Mouse (Mus musculus): ENCODE measurements at regions not wholly inside any gene's neighbourhood (a gene's known extent, or its start where the extent isn't known, plus 50 kb on each side); places are given as distances from the start of the nearest gene placed in this dataset.
"Not testable (repeated sequence)": the region's sequence is repeated elsewhere in the genome, so short reads cannot be mapped to it uniquely, and the experiment has no call there.

DNA sequence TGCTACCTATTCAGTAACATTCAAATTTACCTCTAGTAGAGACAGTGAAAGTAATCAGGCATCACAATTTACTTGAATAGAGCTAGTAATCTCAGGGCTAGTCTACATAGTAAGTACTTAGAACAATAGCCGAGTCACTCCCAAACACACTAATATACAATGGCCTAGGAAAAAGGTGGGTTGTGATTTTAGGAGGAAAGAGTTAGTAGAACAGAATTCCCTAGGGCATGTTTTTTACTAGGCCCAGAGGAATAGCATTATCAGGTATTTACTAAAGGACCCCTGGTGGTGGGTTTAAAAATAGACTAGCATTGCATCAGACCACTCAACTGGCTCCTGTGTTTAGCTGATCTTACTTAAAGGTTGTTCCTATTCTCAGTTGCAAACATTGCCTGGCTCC is 535.8 kb downstream of the Mat2b start:
- H3K9ac ChIP-seq; H3K4me3 ChIP-seq; H3K4me1 ChIP-seq; H3K27ac ChIP-seq; H3K4me2 ChIP-seq (replicated peaks); ATAC-seq (ENCODE audit: low FRiP score); H3K27me3 ChIP-seq; H3K9me3 ChIP-seq (replicated peaks); H3K36me3 ChIP-seq: not testable (repeated sequence)
- 97% methylated on average over 1 of the region's 1 CpGs for WGBS

DNA sequence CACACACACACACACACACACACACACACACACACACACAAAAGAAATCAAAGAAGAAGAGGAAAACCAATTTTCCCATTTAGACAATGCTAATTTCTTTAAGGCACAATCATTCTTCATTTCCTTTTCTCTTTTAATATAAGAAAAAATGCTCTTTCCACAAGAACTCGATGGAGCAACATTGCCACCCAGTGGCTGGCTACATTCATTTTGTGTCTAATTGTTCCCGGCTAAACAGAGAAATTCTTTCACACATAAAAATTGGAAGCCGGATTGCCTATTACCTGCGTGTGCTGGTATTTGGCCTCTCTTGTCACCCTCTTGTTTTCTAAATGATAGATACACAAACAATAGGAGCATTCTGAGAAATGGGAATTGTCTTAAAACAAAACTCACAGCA is 545.7 kb downstream of the Mat2b start:
- H3K36me3 ChIP-seq, result no peaks in the 10 kb centered on the region
- no peak overlapping the region for H3K4me2 ChIP-seq (replicated peaks)
- no peak overlapping the region for H3K4me3 ChIP-seq
- H3K4me1 ChIP-seq, result no peaks in the 10 kb centered on the region
- peak; percentile 19; the same call in 1 of the 2 replicates for ATAC-seq (ENCODE audit: low FRiP score)
- H3K9me3 ChIP-seq (replicated peaks), result no peaks in the 10 kb centered on the region
- H3K9ac ChIP-seq, result no peak overlapping the region
- H3K27ac ChIP-seq, result no peak overlapping the region
- no peaks in the 10 kb centered on the region for H3K27me3 ChIP-seq
- WGBS, result 14% methylated on average over 4 of the region's 4 CpGs

DNA sequence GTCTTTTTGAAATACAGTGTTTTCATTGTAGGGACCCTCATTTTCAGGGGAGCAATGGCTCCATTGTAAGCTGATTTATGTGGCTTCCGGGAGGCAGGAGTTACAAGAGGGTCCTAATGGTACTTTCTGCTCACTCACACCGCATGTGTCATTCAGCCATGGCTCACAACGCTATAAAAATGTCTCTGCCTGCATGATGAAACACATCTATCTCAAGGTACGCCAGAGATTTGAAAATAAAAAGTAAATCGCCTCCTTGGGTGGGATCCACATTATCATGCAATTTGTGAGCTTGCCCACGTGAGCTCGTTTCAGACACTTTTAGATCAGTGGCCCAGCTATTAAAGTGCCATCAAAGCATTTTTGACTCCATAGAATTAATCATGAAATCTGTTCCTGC is 557.2 kb downstream of the Mat2b start:
- no peak overlapping the region for H3K4me3 ChIP-seq
- no peaks in the 10 kb centered on the region for H3K36me3 ChIP-seq
- H3K9ac ChIP-seq, result no peak overlapping the region
- H3K4me2 ChIP-seq (replicated peaks), result no peak overlapping the region
- H3K4me1 ChIP-seq, result no peaks in the 10 kb centered on the region
- ATAC-seq (ENCODE audit: low FRiP score), result no peak
- H3K9me3 ChIP-seq (replicated peaks), result no peaks in the 10 kb centered on the region
- H3K27me3 ChIP-seq, result no peaks in the 10 kb centered on the region
- 71% methylated on average over 7 of the region's 7 CpGs for WGBS
- H3K27ac ChIP-seq, result no peak overlapping the region

DNA sequence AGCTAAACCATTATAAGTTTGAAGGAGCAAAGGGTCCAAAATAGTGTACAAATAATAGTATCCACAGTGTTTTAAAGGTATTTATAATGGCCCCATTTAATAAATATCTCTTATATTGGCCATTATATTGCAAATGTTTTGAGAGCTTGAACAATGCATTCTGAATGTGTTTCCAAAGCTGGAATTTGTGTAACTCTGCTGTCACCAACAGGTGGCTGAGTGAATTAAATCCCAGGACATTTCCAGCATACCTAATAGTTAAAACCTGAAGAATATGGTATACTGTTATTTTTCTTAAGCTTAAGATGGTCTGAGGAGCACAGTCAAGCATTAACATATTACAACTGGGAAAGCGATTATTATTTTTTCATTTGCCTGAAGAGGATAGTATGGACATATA is 592.4 kb downstream of the Mat2b start:
- no peaks in the 10 kb centered on the region for H3K36me3 ChIP-seq
- H3K9me3 ChIP-seq (replicated peaks), result no peaks in the 10 kb centered on the region
- no peaks in the 10 kb centered on the region for H3K27me3 ChIP-seq
- no peak overlapping the region for H3K27ac ChIP-seq
- no peak overlapping the region for H3K9ac ChIP-seq
- H3K4me3 ChIP-seq, result no peak overlapping the region
- ATAC-seq (ENCODE audit: low FRiP score), result no peak
- no peaks in the 10 kb centered on the region for H3K4me1 ChIP-seq
- 93% methylated on average over 1 of the region's 1 CpGs for WGBS
- H3K4me2 ChIP-seq (replicated peaks), result no peak overlapping the region

DNA sequence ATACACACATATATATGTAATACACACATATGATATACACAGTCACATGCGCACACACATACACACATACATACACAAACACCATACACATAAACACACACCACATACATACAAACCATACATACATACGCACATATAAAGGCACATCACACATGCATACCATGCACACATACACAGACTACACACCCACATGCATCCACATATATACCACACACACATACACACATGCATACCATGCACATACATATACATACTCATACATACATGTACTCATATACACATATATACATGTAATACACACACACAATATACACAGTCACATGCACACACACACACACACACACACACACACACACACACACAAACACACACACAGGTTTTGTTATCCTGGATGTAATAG is 620.7 kb downstream of the Mat2b start:
- H3K27ac ChIP-seq, result no peak overlapping the region
- no peak overlapping the region for H3K9ac ChIP-seq
- H3K4me1 ChIP-seq, result no peaks in the 10 kb centered on the region
- H3K4me3 ChIP-seq, result no peak overlapping the region
- 94% methylated on average over 2 of the region's 2 CpGs for WGBS
- ATAC-seq (ENCODE audit: low FRiP score), result no peak
- H3K36me3 ChIP-seq, result no peaks in the 10 kb centered on the region
- H3K9me3 ChIP-seq (replicated peaks), result no peaks in the 10 kb centered on the region
- no peak overlapping the region for H3K4me2 ChIP-seq (replicated peaks)
- H3K27me3 ChIP-seq, result no peaks in the 10 kb centered on the region

DNA sequence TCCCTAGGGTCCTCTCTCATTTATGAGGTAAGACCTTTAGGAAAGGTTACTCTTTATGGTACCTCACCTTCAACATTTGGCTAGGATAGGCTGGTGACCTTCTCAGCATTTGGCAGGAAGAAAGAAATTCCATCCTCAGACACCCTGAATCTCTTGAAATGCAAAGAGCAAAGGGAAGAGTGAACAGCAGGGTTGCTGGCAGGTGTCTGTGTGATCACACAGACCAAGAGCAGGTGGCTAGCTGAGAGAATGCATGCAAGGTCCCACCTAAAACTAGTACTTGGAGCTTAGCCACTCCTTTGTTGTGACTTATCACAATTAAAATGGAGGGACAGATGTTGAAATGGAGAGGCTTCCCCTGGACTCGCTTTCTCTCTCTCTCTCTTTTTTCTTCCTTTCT is 644.5 kb downstream of the Mat2b start:
- Histone ChIP-seq H3K4me2 (replicated peaks) (no peak overlapping the region), H3K27ac (no peak overlapping the region), H3K36me3 (no peaks in the 10 kb centered on the region), H3K4me1 (no peaks in the 10 kb centered on the region), H3K9ac (no peak overlapping the region), H3K27me3 (no peaks in the 10 kb centered on the region), H3K9me3 (replicated peaks) (no peaks in the 10 kb centered on the region), H3K4me3 (no peak overlapping the region)
- ATAC-seq (ENCODE audit: low FRiP score), result no peak
- 32% methylated on average over 1 of the region's 1 CpGs for WGBS

DNA sequence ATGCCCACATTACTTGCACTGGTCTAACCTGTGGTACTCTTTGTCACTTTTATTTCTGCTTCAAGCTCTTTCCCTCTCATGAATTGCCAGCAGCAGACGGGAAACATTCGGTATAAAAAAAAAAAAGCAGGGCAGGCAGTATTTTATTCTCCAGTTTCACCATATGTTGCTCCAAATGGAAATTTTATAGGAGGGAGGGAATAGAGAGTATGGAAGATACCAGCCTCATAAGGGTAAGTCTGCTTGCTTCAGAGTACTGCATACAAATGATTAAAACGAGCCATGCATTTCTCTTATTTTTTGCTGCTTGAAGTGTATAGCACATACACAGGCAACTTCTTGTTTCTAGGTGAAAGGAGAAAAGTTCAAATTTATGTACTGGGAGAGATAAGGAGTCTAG is 667.5 kb downstream of the Mat2b start:
- H3K4me3 ChIP-seq, result no peak overlapping the region
- no peak overlapping the region for H3K27ac ChIP-seq
- no peaks in the 10 kb centered on the region for H3K36me3 ChIP-seq
- no peak overlapping the region for H3K9ac ChIP-seq
- 0 out of 2 replicates have a peak, but pooled peaks cover 2% of the 10 kb centered on the region for H3K4me1 ChIP-seq
- no peaks in the 10 kb centered on the region for H3K9me3 ChIP-seq (replicated peaks)
- no peak overlapping the region for H3K4me2 ChIP-seq (replicated peaks)
- H3K27me3 ChIP-seq, result no peaks in the 10 kb centered on the region
- WGBS, result 86% methylated on average over 3 of the region's 3 CpGs
- no peak for ATAC-seq (ENCODE audit: low FRiP score)

DNA sequence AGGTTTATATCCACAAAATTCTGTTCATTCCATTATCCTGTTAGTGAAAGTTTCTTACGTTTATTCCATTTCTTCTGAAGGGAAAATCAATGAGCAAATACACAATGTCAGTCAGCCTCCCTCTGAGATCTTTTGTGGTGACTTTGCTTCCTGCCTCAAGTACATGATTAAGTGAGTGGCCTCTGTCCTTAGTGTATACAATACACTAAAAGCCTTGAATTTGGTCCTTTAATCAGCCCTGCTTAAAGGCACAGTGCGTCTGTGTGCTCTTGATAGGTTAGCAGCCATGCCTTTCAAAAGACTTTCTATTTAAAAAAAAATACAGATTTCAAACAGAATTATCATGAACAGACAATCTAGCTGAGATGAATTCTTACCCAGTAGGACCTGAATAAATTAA is 695.5 kb downstream of the Mat2b start:
- Histone ChIP-seq H3K9me3 (replicated peaks) (no peaks in the 10 kb centered on the region), H3K9ac (no peak overlapping the region), H3K4me1 (no peaks in the 10 kb centered on the region), H3K36me3 (no peaks in the 10 kb centered on the region), H3K27ac (no peak overlapping the region), H3K27me3 (no peaks in the 10 kb centered on the region), H3K4me2 (replicated peaks) (no peak overlapping the region), H3K4me3 (no peak overlapping the region)
- no peak for ATAC-seq (ENCODE audit: low FRiP score)
- WGBS, result 45% methylated on average over 2 of the region's 2 CpGs

DNA sequence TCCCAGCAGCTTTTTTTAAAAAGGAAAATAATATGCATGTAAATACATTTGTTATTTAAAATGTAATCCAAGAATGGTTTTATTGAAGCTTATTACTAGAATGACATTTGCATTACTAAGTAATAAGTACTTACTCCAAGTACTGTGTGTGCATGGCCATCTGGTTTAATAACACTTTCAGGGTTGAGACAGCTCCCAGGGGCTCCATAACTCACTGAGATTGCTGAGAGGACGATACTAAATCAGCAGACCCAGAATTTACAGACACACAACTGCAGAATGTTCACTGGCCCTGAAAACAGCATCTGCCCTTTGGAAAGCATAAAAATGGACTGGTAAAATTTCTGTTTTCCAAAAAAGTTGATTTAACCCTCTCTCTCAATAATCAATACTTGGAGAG is 696.4 kb downstream of the Mat2b start:
- no peak for ATAC-seq (ENCODE audit: low FRiP score)
- H3K27ac ChIP-seq, result no peak overlapping the region
- WGBS, result 32% methylated on average over 1 of the region's 1 CpGs

DNA sequence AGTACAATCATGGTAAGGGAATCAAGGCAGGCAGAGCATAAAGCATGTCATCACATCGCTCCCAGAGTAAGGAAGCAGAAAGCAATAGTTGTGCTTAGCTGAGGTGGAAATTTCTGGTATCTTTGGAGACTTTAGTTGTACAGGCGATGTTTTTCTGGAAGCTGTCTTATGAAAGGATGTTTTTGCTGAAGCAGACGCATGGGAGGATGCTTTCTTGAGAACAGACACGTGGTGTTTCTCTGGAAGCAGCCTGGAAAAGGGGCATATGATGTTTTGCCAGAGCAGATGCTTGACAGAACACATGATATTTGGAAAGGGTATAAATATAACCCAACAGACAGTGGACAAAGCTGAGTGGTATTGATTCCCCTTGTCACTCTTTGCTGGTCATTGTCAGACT is 722.4 kb downstream of the Mat2b start:
- Histone ChIP-seq H3K4me2 (replicated peaks) (no peak overlapping the region), H3K4me1 (no peaks in the 10 kb centered on the region), H3K9me3 (replicated peaks) (no peaks in the 10 kb centered on the region), H3K9ac (no peak overlapping the region), H3K27me3 (no peaks in the 10 kb centered on the region), H3K4me3 (no peak overlapping the region), H3K36me3 (no peaks in the 10 kb centered on the region), H3K27ac (no peak overlapping the region)
- no peak for ATAC-seq (ENCODE audit: low FRiP score)
- WGBS, result 88% methylated on average over 4 of the region's 4 CpGs

More for the DNA sequence above, 696.4 kb downstream of the Mat2b start:
- no peak overlapping the region for H3K4me2 ChIP-seq (replicated peaks)
- H3K9ac ChIP-seq, result no peak overlapping the region
- H3K4me3 ChIP-seq, result no peak overlapping the region
- H3K27me3 ChIP-seq, result no peaks in the 10 kb centered on the region
- no peaks in the 10 kb centered on the region for H3K36me3 ChIP-seq
- H3K9me3 ChIP-seq (replicated peaks), result no peaks in the 10 kb centered on the region
- H3K4me1 ChIP-seq, result no peaks in the 10 kb centered on the region

DNA sequence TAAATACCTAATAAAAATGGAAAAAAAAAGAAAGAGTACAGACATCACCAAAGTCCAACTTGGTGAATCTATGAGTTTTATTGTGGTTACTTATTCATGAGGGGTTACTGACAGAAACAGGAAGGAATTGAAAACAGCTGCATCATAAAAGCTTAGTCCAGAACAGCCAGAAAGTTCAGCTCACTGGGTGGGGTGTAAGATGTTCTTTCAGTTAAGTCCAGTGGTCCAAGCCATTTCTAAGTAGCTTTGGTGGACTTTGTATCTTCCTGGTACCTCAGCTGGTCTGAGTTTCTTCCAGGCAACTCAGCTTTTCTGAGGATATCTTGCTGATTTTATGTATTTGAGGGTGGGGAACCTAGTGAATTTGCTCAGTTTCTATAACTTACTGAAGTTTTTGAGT is 731.3 kb downstream of the Mat2b start:
- Histone ChIP-seq H3K27me3 (no peaks in the 10 kb centered on the region), H3K4me2 (replicated peaks) (no peak overlapping the region), H3K27ac (no peak overlapping the region), H3K4me1 (no peaks in the 10 kb centered on the region), H3K36me3 (no peaks in the 10 kb centered on the region), H3K4me3 (no peak overlapping the region), H3K9me3 (replicated peaks) (no peaks in the 10 kb centered on the region), H3K9ac (no peak overlapping the region)
- no peak for ATAC-seq (ENCODE audit: low FRiP score)

DNA sequence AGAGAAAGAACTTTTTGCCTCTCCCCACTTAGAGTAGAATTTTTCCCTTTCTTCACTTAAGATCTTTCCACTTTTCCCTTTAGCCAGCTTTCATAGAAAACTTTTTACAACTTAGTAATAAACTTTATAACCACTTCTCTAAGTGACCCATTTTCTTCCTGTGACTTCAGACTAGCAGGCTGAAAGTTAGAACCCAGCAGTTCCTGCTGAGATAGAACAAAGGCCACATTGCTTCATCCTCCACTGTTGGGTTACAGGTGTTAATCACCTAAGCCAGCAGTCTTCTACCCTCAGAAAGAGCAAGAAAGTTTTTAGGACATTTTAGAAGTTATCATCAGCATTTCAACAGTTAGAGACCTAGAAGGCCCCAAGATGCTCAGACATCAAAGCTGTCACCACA is 740.6 kb downstream of the Mat2b start:
- Histone ChIP-seq H3K9me3 (replicated peaks) (no peaks in the 10 kb centered on the region), H3K36me3 (no peaks in the 10 kb centered on the region), H3K4me2 (replicated peaks) (no peak overlapping the region), H3K4me3 (no peak overlapping the region), H3K27ac (no peak overlapping the region), H3K9ac (no peak overlapping the region), H3K4me1 (no peaks in the 10 kb centered on the region), H3K27me3 (no peaks in the 10 kb centered on the region)
- no peak for ATAC-seq (ENCODE audit: low FRiP score)

DNA sequence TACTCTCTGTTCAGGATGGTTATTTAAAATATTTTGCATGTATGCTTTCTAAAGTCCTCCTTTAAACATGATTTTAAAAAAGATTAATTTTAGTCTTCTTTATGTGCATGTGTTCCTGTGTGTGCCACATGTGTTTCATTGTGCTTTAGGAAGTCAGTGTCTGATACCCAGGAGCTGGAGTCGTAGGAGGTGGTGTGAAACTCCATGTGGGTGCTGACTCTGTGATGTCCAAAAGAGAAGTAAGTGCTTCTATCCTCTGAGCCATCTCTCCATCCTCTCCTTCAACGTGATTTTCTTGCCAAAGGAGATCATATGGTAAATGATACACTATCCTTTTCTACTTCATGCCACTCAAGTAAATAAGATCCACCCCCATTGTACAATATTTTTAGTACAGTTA is 750.8 kb downstream of the Mat2b start:
- Histone ChIP-seq H3K4me2 (replicated peaks) (no peak overlapping the region), H3K27ac (no peak overlapping the region), H3K27me3 (no peaks in the 10 kb centered on the region), H3K9ac (no peak overlapping the region), H3K4me3 (no peak overlapping the region), H3K36me3 (no peaks in the 10 kb centered on the region), H3K4me1 (no peaks in the 10 kb centered on the region), H3K9me3 (replicated peaks) (no peaks in the 10 kb centered on the region)
- ATAC-seq (ENCODE audit: low FRiP score), result no peak
- WGBS, result 80% methylated on average over 2 of the region's 2 CpGs

DNA sequence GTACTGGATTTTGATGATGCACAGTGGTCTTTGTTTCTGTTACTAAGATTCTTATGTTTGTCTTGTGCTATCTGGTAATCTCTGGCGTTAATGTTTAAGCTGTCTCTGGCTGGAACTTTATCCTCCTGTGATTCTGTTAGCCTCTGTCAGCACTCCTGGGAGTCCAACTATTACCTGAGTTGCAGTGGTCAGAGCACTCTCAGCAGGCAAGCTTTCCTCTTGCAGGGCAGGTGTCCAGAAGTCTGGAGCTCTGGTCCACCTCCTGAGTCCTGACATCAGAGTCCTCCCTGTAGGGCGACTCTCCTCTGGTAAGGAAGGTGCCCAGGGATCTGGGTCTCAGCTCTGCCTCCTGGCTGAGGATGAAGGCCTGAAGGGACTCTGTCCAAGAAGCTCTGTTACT is 760.8 kb downstream of the Mat2b start:
- Histone ChIP-seq H3K9ac (no peak overlapping the region), H3K27me3 (no peaks in the 10 kb centered on the region), H3K4me2 (replicated peaks) (no peak overlapping the region), H3K9me3 (replicated peaks) (no peaks in the 10 kb centered on the region; the same call in 1 of the 2 replicates), H3K36me3 (no peaks in the 10 kb centered on the region), H3K4me1 (no peaks in the 10 kb centered on the region), H3K27ac (no peak overlapping the region), H3K4me3 (no peak overlapping the region)
- no peak for ATAC-seq (ENCODE audit: low FRiP score)
- 84% methylated on average over 2 of the region's 2 CpGs for WGBS

Measured in hindbrain, embryonic 12.5 days (tissue).